8 mouse cellular contexts compared by ENCODE assay signal in the genomic region with DNA sequence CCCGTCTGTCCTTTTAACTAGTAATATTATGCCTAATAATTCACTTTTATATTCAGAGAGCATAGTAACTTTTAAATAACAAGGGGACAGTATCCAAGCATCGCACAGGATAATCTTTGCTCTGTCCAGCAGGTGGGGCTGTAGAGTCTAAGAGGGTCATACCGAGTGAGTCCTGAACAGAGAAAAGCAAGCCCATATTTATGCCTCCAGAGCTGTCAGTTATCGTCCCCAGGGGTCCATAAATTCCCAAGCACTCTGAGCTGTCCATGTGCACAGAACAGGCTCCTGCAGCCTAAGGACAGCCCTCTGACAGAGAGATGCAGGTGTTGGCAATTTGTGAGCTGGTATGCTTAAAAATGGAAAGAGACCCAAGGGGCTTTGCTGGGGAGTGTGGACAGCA.
DNase-seq lines count a peak whose midpoint lies in the region; TF ChIP-seq lines count a peak whose summit lies in the region.

No protein-coding gene starts in this region.

- intact Hi-C loops in left cerebral cortex, postnatal 14 days (cut with DNase I): no loop called here

- H3K4me3 ChIP-seq in spleen, adult 2 months (ENCODE audit: extremely low read depth, insufficient read depth, insufficient read length): no peak overlapping the region
- H3K4me3 ChIP-seq in limb, embryonic 10.5 days: no peak overlapping the region
- H3K4me3 ChIP-seq in thymus, adult 2 months (ENCODE audit: control insufficient read depth, insufficient read depth, low read length): no peak overlapping the region

- no peaks in the 10 kb centered on the region for H3K4me1 ChIP-seq in spleen, adult 2 months (ENCODE audit: control insufficient read depth, insufficient read depth, insufficient read length)
- peaks cover 43% of the 10 kb centered on the region for H3K4me1 ChIP-seq in limb, embryonic 10.5 days
- H3K4me1 ChIP-seq in thymus, adult 2 months (replicated peaks; ENCODE audit: control insufficient read depth, insufficient read depth, low read length): 0 out of 2 replicates have a peak, but pooled peaks cover 2% of the 10 kb centered on the region

- 0 out of 2 replicates have a peak, but pooled peaks have one; percentile 4 for TF ChIP-seq CTCF in spleen, adult 2 months (IDR thresholded peaks at IDR 0.05; ENCODE audit: extremely low read depth, insufficient read depth, insufficient read length, insufficient replicate concordance)
- TF ChIP-seq CTCF in thymus, adult 2 months (IDR thresholded peaks at IDR 0.05; ENCODE audit: borderline replicate concordance, control insufficient read depth, extremely low read depth, insufficient read depth, low read length, poor library complexity): no peak

- WGBS in spleen, adult 2 months: 48% methylated on average over 4 of the region's 4 CpGs
- WGBS in limb, embryonic 10.5 days: 56% methylated on average over 4 of the region's 4 CpGs
- WGBS in thymus, adult 2 months: 57% methylated on average over 4 of the region's 4 CpGs

- TF ChIP-seq POLR2A in spleen, adult 2 months (IDR thresholded peaks at IDR 0.05; ENCODE audit: low read depth, low read length): no peak
- TF ChIP-seq POLR2A in thymus, adult 2 months (IDR thresholded peaks at IDR 0.05; ENCODE audit: control insufficient read depth, extremely low read depth, insufficient read depth, low read length, poor library complexity): no peak

- no peaks in the 10 kb centered on the region for H3K36me3 ChIP-seq in spleen, adult 2 months (ENCODE audit: control insufficient read depth, insufficient read depth, low read length)
- H3K36me3 ChIP-seq in limb, embryonic 10.5 days: no peaks in the 10 kb centered on the region
- no peaks in the 10 kb centered on the region for H3K36me3 ChIP-seq in thymus, adult 2 months (ENCODE audit: control insufficient read depth, insufficient read depth, low read length)

- peak; percentile 14 to 28 for DNase-seq in adrenal gland, adult 18-20 months (ENCODE audit: low spot score in 2 of 2)
- no peak for DNase-seq in adrenal gland, adult 8-10 months
- peak in 1 of 2 experiments; percentile 18 for DNase-seq in spleen, adult 2 months (ENCODE audit: low read depth in 1 of 2, low spot score in 2 of 2)
- no peak for DNase-seq in spleen, adult 12 weeks (ENCODE audit: low spot score)
- DNase-seq in limb, embryonic 10.5 days (ENCODE audit: low spot score): peak; percentile 63
- DNase-seq in thymus, adult 2 months: peak; percentile 53
- DNase-seq in urinary bladder, postnatal 36 days (ENCODE audit: low spot score in 2 of 2): no peak
- no peak for DNase-seq in left cerebral cortex, postnatal 14 days (ENCODE audit: low spot score in 2 of 2)

- H3K9me3 ChIP-seq in limb, embryonic 10.5 days (replicated peaks): no peaks in the 10 kb centered on the region

- H3K27ac ChIP-seq in spleen, adult 2 months (ENCODE audit: insufficient read depth, low read length): no peak overlapping the region
- no peak overlapping the region for H3K27ac ChIP-seq in limb, embryonic 10.5 days
- no peak overlapping the region for H3K27ac ChIP-seq in thymus, adult 2 months (ENCODE audit: control insufficient read depth, insufficient read depth, low read length)

- H3K27me3 ChIP-seq in spleen, adult 2 months (ENCODE audit: control insufficient read depth, insufficient read depth, low read length): no peaks in the 10 kb centered on the region
- peaks cover 6% of the 10 kb centered on the region; the same call in 1 of the 2 replicates for H3K27me3 ChIP-seq in limb, embryonic 10.5 days (ENCODE audit: low read depth, poor library complexity, severe bottlenecking)
- H3K27me3 ChIP-seq in thymus, adult 2 months (ENCODE audit: control insufficient read depth, insufficient read depth, low read length): no peaks in the 10 kb centered on the region

Comparison
In these comparisons a context has a peak if more than half of its experiments do, and no peak if none do; other contexts are left out.
1. DNase-seq: peak in adrenal gland, adult 18-20 months (2 of 2), limb, embryonic 10.5 days (single experiment) and thymus, adult 2 months (single experiment); none in adrenal gland, adult 8-10 months (single experiment), spleen, adult 12 weeks (single experiment), urinary bladder, postnatal 36 days (0 of 2) and left cerebral cortex, postnatal 14 days (0 of 2).